Mouse (Mus musculus) megakaryocyte-erythroid progenitor cell, adult 5 weeks (primary cell): ENCODE data around the gene Acp7. TPM values are rescaled to one million over a fixed set of nuclear protein-coding genes. Genes with fewer than 3 reads are reported as not detected.

Source experiments
- polyA plus RNA-seq: library from polyadenylated mRNA; stranded (reverse); fragments of >175 nt; gene quantifications from 2 replicates; pipeline ENCODE4 v1.2.3, GENCODE M21; 2012

The Acp7 gene
- polyA plus RNA-seq, result not detected in 2 replicates

GRCm38 (mm10) chr7:28631073-28631472 is at the start of gene Acp7:
Gene Acp7 (minus strand): TSS chr7:28631332.

GRCm38 (mm10) chr7:28597642-28598446 is 33.3 kb downstream of the Acp7 start, which contains the start of the genes Samd4b and Pak4:
Gene Samd4b (minus strand): TSS chr7:28598144.
Gene Pak4 (minus strand): TSS chr7:28598185.

Other genes starting within 250 kb of the Acp7 start
- 13.3 and 17.5 TPM in 2 replicates for gene Med29, start 238.6 kb downstream of the Acp7 start, polyA plus RNA-seq
- gene Paf1, start 238.4 kb downstream of the Acp7 start, polyA plus RNA-seq, result 125 and 193 TPM in 2 replicates
- 34.0 and 38.0 TPM in 2 replicates for gene Gmfg, start 193.9 kb downstream of the Acp7 start, polyA plus RNA-seq
- 12.6 and 15.9 TPM in 2 replicates for gene Lrfn1, start 179.4 kb downstream of the Acp7 start, polyA plus RNA-seq
- gene Ifnl2, start 120.9 kb downstream of the Acp7 start, polyA plus RNA-seq, result not detected in 2 replicates
- not detected in 2 replicates for gene Ifnl3, start 108.5 kb downstream of the Acp7 start, polyA plus RNA-seq
- gene Sycn, start 90.4 kb downstream of the Acp7 start, polyA plus RNA-seq, result not detected in 2 replicates
- gene Nccrp1, start 84.1 kb downstream of the Acp7 start, polyA plus RNA-seq, result 5.8 and 5.9 TPM in 2 replicates
- gene Samd4b, start 33.2 kb downstream of the Acp7 start, polyA plus RNA-seq, result 92.1 and 106 TPM in 2 replicates
- gene Pak4, start 33.1 kb downstream of the Acp7 start, polyA plus RNA-seq, result 41.7 and 46.1 TPM in 2 replicates
- 0.17 and 0.21 TPM in 2 replicates for gene Fbxo27, start 61.5 kb upstream of the Acp7 start, polyA plus RNA-seq
- gene Fbxo17, start 85.5 kb upstream of the Acp7 start, polyA plus RNA-seq, result 1.5 and 2.0 TPM in 2 replicates
- gene Mrps12, start 110.5 kb upstream of the Acp7 start, polyA plus RNA-seq, result 279 and 329 TPM in 2 replicates
- 46.8 and 59.0 TPM in 2 replicates for gene Sars2, start 110.7 kb upstream of the Acp7 start, polyA plus RNA-seq
- gene Ccer2, start 124.8 kb upstream of the Acp7 start, polyA plus RNA-seq, result not detected in 2 replicates
- 169 and 196 TPM in 2 replicates for gene Sirt2, start 135.4 kb upstream of the Acp7 start, polyA plus RNA-seq
- gene Nfkbib, start 136.2 kb upstream of the Acp7 start, polyA plus RNA-seq, result 199 and 221 TPM in 2 replicates
- 81.2 and 117 TPM in 2 replicates for gene Rinl, start 157.6 kb upstream of the Acp7 start, polyA plus RNA-seq
- gene Hnrnpl, start 177.2 kb upstream of the Acp7 start, polyA plus RNA-seq, result 401 and 425 TPM in 2 replicates
- 29.7 and 33.0 TPM in 2 replicates for gene Ech1, start 193.9 kb upstream of the Acp7 start, polyA plus RNA-seq
- gene Lgals4, start 202.5 kb upstream of the Acp7 start, polyA plus RNA-seq, result 1.2 and 3.4 TPM in 2 replicates
- 0.29 and 0.53 TPM in 2 replicates for gene Lgals7, start 232.5 kb upstream of the Acp7 start, polyA plus RNA-seq